Mouse (Mus musculus): ENCODE measurements around the gene Spire2.

- no peak for TF ChIP-seq CTCF (IDR thresholded peaks at IDR 0.05; ENCODE audit: extremely low read depth, insufficient read length, insufficient replicate concordance, low read depth, low read length)
- TF ChIP-seq POLR2A (IDR thresholded peaks at IDR 0.05; ENCODE audit: low read depth, low read length): no peak
Measured at GRCm38 (mm10) chr8:123328552-123328951, 4.0 kb upstream of the Spire2 start.
